Mouse (Mus musculus): ENCODE results near the gene Ttpal.
A peak's percentile ranks its signal among the peaks of the same experiment; 100 is the strongest.
"Not testable (repeated sequence)": the region's sequence is repeated elsewhere in the genome, so short reads cannot be mapped to it uniquely, and the experiment has no call there.

Ttpal gene

DNA sequence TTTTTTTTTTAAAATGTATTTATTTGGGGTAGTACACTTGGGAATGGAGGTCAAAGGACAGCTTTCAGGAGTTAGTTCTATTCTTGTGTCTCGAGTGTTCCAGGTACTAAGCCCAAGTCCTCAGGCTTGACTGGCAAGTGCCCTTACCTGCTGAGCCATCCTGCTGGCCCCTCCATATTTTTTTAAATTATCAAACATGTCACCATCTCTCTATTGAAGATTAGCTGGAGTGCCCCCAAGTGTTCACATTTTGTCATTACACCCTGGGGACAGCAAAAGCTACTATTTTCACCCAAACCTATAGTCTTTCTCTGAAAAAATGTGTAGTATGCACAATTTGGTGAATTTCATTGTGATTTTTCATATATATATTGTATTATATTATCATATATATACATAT is 10.0 kb upstream of the Ttpal start:
- no peak for DNase-seq (ENCODE audit: low spot score in 2 of 2)

DNA sequence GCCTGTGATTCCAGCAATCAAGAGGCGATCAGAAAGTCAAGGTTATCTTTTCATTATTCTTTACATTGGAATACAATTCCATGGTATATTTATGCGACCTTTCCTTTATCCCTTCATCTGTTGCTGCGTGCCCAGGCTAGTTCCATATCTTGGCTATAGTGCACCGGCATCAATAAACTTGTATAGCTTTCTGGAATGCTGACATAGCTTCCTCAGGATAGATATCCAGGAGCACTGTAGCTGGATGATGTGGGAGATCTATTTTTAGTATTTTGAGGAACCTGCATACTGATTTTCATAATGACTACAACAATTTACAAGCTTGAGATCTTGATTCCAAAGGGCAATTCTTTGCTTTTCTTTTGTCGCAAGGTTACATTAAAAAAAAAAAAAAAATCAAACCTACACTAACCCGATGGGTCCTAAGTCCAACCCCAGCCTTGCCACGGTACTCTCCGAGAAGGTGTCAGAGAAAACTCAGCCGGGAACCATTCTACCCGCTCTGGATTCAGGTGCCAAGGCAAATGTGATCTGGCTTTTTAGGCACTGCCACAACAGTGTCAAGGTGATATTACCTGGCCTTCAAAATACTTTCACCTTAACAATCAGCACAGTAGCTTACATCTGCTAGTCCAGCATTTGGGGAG is 8.4 kb upstream of the Ttpal start:
- no peak for DNase-seq (ENCODE audit: low spot score in 2 of 2)

DNA sequence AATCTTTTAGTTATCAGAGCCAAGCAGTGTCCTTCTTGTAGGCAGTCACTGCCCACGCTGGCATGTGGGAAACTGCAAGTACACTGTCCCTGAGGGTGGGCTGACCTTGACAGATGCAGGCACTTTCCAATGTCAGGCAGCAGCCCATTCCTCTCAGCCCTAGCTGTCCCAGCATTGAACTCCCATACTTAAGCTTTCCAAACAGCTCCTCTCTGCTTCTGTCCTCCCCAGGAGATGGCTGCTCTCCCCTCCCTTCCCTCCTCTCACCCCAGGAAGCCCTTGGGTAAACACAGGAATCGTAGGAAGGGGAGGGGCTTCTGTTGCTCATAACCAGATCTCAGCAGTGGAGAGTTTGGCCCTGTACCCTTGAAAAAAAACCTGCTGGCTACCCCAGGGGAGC is 7.0 kb upstream of the Ttpal start:
- DNase-seq (ENCODE audit: low spot score in 2 of 2): no peak

DNA sequence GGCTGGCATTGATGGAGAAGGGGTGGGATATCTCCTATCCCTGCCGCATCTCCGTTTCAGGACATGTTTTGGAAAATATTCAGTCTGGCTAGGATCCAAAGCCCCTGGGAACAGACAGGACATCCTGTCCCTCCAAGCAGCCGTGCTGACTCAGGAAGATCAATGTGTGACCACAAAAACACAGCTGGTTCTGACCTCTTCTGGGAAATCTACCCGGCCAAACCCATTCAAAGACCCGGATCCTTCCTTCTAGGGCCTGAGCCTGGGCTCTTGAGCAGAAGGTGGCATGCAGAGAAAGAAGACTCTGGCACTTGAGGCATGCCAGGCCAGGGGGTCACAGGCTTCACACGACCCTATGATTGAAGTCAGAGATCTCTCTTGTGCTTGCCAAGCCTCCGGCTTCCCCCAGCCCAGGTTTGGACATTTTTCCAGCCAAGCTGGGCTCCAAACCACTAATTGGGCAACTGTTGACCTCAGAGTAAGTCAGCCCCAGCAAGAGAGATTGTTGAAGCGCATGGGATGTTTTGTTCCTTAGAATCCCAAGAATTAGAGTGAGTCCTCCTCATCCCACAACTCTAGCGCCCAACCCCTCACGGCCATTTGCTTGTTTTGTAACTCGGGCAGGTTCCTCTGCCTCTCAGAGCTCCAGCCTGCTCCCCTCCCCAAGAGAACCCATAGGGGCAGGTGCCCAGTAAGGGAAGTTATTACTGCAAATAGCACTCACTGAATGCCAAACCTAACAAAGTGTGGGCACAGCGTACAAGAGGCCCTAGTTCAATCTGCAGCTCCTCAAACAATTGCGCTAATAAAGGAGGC is 5.8 kb upstream of the Ttpal start:
- DNase-seq (ENCODE audit: low spot score in 2 of 2): peak in 1 of 2 experiments; percentile 19

DNA sequence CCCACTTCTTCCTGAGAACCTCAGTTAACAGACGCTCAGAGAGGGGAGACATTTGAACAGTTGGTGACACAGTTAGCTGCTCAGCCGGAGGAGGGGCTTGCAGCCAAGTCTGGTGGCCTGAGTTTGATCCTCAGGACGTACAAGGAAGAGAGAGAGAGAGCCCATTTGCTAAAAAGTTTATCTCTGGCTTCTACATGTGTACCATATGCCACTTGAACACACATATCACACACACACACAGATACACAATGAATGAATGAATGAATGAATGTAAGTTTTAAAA is 5.3 kb upstream of the Ttpal start:
- no peak for DNase-seq (ENCODE audit: low spot score in 2 of 2)

DNA sequence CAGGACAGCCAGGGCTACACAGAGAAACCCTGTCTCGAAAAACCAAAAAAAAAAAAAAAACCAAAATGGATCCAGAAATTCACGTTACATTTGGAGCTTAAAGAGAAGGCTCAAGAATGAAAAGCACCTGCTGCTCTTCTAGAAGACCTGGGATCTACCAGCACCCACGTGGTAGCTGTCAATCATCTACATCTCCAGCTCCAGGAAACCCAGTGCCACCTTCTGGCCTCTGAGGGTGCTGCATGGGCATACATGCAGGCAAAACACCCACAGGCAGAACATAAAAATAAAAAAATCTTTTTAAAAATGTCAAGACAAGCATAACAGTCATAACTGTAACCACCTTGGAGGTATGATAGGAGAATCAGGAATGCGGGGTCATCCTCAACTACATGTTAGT is 4.5 kb upstream of the Ttpal start:
- peak in 1 of 2 experiments; percentile 43 for DNase-seq (ENCODE audit: low spot score in 2 of 2)

DNA sequence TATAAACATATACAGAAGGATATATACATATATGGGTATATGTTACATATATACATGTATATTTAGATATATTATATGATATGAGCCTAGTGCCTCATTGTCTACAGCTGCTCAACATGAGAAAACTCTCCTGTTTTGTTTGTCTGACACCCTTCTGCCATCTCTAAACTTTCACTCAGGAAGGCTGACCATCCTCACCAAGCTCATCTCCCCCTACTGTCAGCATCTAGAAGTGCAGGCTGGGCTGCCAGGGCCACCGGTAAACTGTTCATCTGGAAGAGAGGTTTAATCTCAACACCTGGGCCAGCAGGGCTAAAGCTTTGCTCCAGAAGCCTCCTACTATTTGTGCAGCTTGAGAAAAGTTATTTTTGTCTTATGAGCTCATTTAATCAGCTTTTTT is 2.9 kb upstream of the Ttpal start:
- peak in 1 of 2 experiments; percentile 47 for DNase-seq (ENCODE audit: low spot score in 2 of 2)

DNA sequence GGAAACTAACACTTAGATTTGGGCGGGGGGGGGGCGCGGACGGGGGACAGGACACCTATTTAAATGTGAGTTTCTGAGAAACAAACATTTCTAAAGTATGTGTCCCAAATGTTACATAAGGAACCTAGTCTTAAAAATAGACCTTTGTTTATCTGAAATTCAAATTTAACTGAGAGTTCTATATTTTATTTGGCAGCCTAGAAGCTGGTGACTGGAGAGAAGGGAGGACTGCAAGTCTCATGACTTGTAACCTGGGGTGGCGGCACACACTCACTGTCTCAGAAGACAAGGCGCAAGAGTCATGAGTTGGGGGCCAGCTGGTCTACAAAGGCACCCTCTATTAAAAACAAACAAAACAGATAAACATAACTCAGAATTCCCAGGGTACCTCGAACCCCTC is 1.0 kb upstream of the Ttpal start:
- no peak for DNase-seq (ENCODE audit: low spot score in 2 of 2)

DNA sequence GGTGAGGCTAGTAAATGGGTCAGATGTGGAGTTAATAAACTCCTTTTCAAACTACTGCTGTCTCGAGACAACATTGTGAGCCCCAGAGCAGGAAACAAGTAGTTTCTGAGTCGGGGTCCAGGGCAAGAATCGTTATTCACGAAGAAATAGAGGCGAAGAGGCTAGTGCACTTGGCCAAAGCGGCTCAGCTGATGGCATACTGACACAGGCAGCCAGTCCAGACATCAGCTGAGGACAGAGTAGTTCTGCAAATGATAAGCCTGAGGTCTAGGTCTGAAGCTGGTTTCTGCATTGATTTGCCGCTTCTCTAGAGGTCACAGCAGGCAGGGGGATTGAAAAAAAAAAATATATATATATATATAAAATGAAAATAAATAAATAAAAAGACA is 408 bp upstream of the Ttpal start:
- no peak for DNase-seq (ENCODE audit: low spot score in 2 of 2)

DNA sequence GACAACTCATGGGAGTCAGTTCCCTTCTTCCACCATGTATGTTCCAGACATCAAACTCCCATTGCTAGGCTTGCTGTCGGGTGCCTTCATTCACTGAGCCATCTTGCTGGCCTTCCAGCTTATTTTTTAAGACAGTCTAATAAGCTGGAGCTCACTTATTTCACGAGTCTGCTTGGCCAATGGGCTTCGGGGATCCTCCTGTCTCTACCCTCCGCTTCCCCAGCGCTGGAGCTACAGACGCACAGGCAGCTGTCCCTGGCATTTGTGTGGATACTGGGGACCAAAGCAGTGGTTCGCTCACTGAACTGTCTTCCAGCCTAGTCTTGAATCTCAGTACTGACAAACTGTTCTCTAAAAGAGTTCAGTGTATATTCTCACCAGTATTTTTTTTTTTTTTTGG is 4.0 kb downstream of the Ttpal start:
- no peak for DNase-seq (ENCODE audit: low spot score in 2 of 2)

DNA sequence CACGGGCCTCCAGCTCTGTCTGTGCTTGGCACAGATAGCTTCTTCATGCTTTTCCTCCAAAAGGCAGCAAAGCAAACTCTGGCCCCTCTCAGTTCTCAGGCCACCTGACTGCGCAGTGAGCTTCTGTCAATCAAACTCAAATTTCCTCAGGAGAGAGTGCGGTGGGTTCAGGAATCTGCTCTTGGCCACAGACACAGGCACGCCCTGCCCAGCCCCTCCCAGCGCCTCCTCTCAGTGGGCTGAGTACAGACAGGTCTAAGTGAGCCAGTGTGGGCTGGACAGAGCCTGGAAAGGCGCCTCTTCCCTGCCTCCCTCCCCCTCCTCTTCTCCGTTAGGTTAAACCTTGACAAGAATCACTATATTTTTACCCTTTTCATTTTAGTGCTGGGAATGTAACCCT is 5.9 kb downstream of the Ttpal start:
- DNase-seq (ENCODE audit: low spot score in 2 of 2): no peak

DNA sequence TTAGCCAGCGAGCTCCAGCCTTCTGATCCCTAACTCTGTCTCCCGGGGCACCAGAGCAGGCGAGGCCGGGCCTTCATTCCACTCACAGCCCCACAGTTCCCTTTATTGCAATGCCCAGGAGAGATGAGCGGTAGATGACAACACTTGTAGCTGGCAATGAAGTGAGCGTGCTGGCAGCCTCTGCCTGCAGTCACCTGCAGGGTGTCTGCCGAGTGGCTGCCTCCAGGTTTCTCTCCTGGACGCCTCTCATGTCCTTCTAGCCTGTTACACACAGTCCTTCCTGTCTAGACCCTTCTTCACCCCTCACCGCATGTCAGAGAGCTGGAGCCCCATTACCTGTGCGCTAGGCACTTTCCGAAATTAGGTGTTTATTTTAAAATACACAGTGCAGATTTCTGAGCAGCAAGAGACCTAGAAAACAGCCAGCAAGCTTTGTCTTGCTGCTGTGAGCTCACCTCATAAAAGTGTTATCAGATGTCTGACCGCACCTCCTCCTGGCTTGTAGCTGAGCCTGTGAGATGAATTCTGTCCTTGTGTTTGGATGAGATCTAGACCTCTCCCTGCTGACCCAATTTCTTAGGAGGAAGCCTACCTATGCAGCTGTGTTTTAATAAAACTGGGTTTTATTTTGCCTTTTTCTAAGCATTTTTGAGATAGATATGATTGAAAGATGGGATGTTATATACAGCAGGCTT is 7.3 kb downstream of the Ttpal start:
- DNase-seq (ENCODE audit: low spot score in 2 of 2): no peak

DNA sequence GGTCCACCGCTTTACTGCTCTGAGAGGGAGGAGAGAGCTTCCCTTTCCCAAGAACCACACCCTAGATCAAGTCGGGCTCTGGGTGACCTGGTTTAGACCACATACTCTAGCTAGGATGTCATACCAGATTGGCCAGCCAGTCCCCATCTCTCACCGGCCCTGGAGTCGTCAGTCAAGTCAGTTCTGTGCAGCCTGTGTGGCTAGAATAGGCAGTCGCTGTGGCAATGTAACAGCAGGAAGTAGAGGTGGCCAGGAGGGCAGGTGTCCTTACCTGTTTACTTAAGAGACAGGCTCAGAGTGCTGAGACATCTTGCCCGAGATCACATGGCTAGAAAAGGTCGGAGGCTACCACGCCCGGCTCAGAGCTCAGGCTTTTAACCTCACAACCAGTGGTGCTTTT is 9.1 kb downstream of the Ttpal start:
- DNase-seq (ENCODE audit: low spot score in 2 of 2): no peak

DNA sequence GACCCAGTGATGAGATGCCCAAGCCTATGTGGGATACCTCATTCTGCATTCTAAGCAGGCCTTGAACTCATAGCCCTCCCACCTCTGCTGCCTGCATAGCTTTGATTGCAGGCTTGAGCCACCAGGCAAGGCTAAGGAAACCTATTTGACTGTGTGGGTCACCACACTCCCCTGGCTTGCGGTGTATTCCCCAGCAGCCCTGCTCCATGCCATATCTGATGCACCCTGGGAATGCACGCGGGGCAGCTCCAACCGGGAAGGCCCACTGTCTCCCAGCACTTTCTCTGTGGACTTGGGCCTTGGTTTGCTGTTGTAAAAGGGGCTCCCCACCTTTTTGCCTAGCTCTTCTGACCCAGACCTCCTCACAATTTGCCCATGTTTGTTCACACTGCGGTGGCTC is 11.1 kb downstream of the Ttpal start:
- no peak for DNase-seq (ENCODE audit: low spot score in 2 of 2)

DNA sequence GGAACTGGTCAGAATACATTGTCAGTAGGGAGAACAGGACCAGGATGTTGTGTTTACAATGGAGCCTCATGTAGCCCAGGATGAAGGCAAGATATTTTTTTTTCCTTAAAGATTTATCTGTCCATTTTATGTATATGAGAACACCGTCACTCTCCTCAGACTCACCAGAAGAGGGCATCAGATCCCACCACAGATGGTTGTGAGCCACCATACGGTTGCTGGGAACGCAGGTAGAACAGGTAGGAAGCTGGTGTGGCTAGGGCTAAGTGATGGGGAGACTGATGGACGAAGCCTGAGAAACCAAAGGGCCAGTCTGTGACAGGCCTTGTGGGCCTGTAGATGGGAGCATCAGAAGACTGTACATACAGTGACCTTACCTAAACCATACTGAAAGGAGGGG is 11.9 kb downstream of the Ttpal start:
- no peak for DNase-seq (ENCODE audit: low spot score in 2 of 2)

DNA sequence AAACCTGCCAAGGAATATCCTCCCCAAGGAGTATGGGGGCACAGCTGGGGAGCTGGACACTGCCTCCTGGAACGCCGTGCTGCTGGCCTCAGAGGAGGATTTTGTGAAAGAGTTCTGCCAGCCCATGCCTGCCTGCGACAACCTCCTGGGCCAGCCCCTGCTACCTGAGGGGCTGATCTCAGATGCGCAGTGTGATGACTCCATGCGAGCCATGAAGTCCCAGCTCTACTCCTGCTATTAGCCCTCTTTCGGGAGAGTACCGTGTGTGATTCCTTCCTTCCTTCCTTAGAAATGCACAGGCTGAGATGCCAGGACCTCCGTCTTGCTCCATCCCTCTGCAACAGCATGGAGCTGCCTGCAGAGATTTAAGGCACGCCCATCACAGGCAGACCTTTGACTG is 13.3 kb downstream of the Ttpal start:
- DNase-seq (ENCODE audit: low spot score in 2 of 2): no peak

DNA sequence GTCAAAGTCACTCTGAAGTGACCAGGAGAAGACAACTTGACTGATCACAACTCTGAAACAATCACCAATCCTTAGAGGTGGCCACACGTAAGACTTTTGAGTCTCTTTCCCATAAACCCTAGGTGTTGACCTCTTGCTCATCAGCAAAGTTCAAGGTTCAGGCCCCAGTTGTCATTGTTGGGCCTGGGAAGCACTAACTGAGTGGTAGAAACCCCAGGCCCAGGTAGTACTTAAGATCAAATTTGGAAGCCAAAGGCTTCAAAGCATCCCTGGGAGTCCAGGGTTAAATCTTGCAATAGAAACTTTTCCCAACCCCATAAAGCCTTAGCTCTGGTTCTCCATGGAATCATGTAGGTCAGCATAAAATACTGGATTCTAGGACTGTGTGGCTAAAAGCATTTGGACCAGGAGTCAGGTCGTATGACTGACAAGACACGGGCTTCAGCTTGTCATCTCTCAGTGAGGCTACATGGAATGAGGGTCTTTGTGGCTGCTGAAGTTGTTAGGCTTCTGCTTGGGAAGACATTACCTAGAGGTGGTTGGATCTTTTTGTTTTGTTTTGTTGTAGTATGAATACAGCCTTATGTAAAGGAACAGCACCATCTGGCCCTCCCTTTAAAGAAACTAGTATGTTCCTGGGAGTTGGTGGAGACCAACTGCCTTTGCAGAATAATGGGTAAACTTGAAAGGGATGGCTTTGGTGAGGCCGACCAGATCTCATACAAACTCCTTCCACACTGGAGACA is 14.0 kb downstream of the Ttpal start:
- no peak for DNase-seq (ENCODE audit: low spot score in 2 of 2)

DNA sequence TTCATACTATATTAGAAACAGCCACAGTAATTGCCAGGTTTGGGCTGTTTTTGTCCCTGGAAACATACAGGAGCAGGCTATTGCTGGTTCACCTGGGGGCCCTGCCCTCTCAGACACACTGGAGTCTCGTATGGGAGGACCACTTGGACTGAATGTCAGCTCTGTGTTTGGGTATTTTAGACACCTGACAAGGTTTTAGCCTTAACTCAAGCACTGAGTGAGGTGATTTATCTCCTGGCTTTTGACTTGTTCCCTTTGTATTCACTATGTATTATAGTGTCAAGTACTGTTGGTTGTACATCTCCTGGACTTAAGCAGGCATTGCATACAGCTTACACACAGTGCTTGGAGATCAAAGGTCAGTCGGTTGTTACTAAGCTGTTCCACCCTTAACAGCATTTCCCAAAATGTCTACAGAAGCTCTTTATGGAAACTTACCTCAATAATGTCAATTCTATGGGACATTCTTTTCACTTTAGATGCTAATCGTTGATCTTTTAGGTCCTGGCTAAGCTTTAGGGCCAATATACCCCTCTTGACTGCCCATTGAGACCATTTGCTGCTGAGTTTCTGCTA is 14.6 kb downstream of the Ttpal start:
- no peak for DNase-seq (ENCODE audit: low spot score in 2 of 2)

DNA sequence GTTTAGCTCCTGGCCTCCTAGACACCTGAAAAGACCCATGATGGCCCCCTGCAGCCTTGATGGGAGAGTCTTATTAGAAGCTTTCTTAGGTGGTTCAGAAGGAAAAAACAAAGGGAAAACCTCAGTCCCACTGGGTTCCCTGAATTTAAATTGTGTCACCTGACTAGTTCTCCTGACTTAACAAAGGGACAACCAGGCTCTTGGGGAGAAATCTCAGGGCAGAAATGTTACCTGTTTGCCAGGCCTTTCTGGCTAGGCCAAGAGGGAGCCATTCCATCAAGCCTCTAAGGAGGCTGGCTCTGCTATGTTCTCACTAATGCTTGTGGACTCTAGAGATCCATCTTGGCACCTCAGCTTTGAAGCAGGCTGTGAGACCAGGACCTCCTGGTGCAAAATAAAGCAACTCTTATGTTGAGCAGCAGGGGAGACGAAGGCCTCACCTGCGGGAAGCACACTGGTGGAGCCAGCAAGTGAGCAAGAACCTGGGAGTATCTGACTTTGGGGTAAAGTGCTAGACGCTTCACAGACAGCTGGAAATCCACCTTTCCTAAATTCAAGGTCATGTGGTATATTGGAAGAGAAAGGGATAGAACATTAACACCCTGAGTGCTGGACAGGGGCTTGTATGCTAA is 15.2 kb downstream of the Ttpal start:
- no peak for DNase-seq (ENCODE audit: low spot score in 2 of 2)

DNA sequence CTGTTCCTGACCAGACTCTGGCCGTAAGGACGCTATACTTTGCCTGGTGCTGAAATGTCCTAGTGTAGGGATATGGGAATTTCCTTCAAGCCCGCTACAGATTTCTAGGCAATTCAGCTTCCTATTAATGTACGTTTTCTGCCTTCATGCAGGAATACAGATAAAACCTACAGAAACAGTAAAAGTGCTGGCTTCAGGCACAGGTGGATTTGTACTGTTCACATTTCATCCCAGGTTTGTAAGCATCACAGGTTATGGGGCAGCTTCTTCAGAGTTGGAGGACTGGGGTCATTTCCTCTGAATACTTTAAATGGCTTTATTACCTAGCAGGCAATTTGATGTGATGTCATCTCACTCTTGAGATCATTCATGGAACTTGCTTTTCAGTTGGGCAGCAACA is 15.8 kb downstream of the Ttpal start:
- DNase-seq (ENCODE audit: low spot score in 2 of 2): no peak

DNA sequence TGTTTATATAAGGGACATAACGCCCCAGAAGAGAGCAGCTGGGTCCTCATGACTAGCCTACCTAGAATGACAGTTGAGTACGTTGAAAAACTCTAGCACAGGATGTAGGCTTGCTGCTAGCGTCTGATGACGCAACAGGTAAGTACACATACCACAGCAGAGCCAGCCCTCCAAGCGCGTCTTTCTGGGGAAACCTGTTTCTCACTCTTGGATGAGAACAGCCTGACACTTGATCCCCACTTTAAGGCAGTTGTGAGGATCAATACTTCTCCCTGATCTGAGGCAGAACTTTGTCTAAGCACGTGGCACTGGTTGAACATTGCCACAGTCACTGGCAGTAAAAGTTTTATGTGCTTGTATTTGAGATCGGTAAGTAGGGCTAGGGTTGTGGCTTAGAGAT is 18.3 kb downstream of the Ttpal start:
- no peak for DNase-seq (ENCODE audit: low spot score in 2 of 2)

DNA sequence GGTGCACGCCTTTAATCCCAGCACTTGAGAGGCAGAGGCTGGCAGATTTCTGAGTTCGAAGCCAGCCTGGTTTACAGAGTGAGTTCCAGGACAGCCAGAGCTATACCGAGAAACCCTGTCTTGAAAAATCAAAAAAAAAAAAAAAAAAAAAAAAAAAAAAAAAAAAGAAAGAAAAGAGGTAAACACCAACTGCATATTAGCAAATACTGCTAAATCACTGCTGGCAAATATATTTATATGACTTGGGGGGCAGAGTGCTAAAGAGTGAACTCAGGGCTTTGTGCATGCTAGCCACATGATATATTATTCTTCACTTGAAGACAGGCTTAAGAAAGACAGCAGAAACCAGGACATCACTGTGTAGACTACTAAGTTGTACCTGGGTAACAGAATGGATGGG is 19.3 kb downstream of the Ttpal start:
- not testable (repeated sequence) for DNase-seq (ENCODE audit: low spot score in 2 of 2)

All from frontal cortex, postnatal 10 days (tissue).